Mouse (Mus musculus) E14TG2a.4 (cell line): ENCODE results near the gene Dapk2.

Source experiments
- H3K27me3 ChIP-seq: 2 replicates; pipeline ENCODE4 v1.6.1; 2014; ENCODE audit warnings: low read length, control low read depth; ENCODE audit not compliant: insufficient read depth
- H3K36me3 ChIP-seq: 2 replicates; pipeline ENCODE4 v1.6.1; 2014; ENCODE audit warnings: low read length, control low read depth; ENCODE audit not compliant: insufficient read depth
- H3K4me1 ChIP-seq: replicated peaks from 2 replicates; pipeline ENCODE4 v1.6.1; 2014; ENCODE audit warnings: low read depth, low read length, control low read depth
- H3K4me3 ChIP-seq: replicated peaks from 2 replicates; pipeline ENCODE4 v1.5.1; 2014; ENCODE audit warnings: mild to moderate bottlenecking, low read length
- H3K9me3 ChIP-seq: 2 replicates; pipeline ENCODE4 v1.6.1; 2014; ENCODE audit warnings: low read length, control low read depth
- CTCF ChIP-seq: conservative IDR thresholded peaks from 2 replicates; pipeline ENCODE4 v1.5.1; 2014; ENCODE audit warnings: low read length
- NANOG ChIP-seq: IDR thresholded peaks from 2 replicates; pipeline ENCODE4 v1.6.1; 2014; ENCODE audit warnings: borderline replicate concordance, low read length, mixed read lengths
- POU5F1 ChIP-seq: IDR thresholded peaks from 2 replicates; pipeline ENCODE4 v1.6.1; 2014; ENCODE audit warnings: low read length, borderline replicate concordance

The Dapk2 gene

GRCm38 (mm10) chr9:66237742-66238141 lies 79.7 kb downstream of the Dapk2 start:
- Histone ChIP-seq H3K9me3 (no peaks in the 10 kb centered on the region), H3K4me1 (peaks cover 12% of the 10 kb centered on the region), H3K27me3 (no peaks in the 10 kb centered on the region), H3K4me3 (no peak overlapping the region), H3K36me3 (no peaks in the 10 kb centered on the region)
- TF ChIP-seq CTCF (no peak), NANOG (no peak), POU5F1 (no peak)

- H3K36me3 ChIP-seq = no peaks in the 10 kb centered on the region
- peaks cover 12% of the 10 kb centered on the region for H3K4me1 ChIP-seq
- TF ChIP-seq CTCF (no peak), POU5F1 (no peak), NANOG (no peak)
- no peak overlapping the region for H3K4me3 ChIP-seq
- no peaks in the 10 kb centered on the region for H3K27me3 ChIP-seq
- H3K9me3 ChIP-seq = no peaks in the 10 kb centered on the region
These were observed 81.2 kb downstream of the Dapk2 start for GRCm38 (mm10) chr9:66239173-66239572.

GRCm38 (mm10) chr9:66239691-66240090 lies 81.7 kb downstream of the Dapk2 start:
- H3K36me3 ChIP-seq = no peaks in the 10 kb centered on the region
- no peaks in the 10 kb centered on the region for H3K27me3 ChIP-seq
- H3K9me3 ChIP-seq = no peaks in the 10 kb centered on the region
- TF ChIP-seq POU5F1 = no peak
- no peak for TF ChIP-seq NANOG
- no peak overlapping the region for H3K4me3 ChIP-seq
- peaks cover 12% of the 10 kb centered on the region for H3K4me1 ChIP-seq

- H3K9me3 ChIP-seq = no peaks in the 10 kb centered on the region
- no peaks in the 10 kb centered on the region for H3K36me3 ChIP-seq
- H3K27me3 ChIP-seq = no peaks in the 10 kb centered on the region
- no peak for TF ChIP-seq POU5F1
- peaks cover 14% of the 10 kb centered on the region for H3K4me1 ChIP-seq
- no peak overlapping the region for H3K4me3 ChIP-seq
These were observed 82.5 kb downstream of the Dapk2 start for GRCm38 (mm10) chr9:66240493-66240892.

- H3K4me3 ChIP-seq = no peak overlapping the region
- no peaks in the 10 kb centered on the region for H3K36me3 ChIP-seq
These were observed 83.0 kb downstream of the Dapk2 start for GRCm38 (mm10) chr9:66240991-66241390.

GRCm38 (mm10) chr9:66241722-66242121 lies 83.7 kb downstream of the Dapk2 start:
- no peaks in the 10 kb centered on the region for H3K36me3 ChIP-seq
- no peak overlapping the region for H3K4me3 ChIP-seq
- H3K27me3 ChIP-seq = no peaks in the 10 kb centered on the region
- TF ChIP-seq NANOG = no peak
- TF ChIP-seq POU5F1 = no peak
- no peak for TF ChIP-seq CTCF
- H3K9me3 ChIP-seq = no peaks in the 10 kb centered on the region
- H3K4me1 ChIP-seq = peaks cover 26% of the 10 kb centered on the region

More at GRCm38 (mm10) chr9:66240991-66241390, 83.0 kb downstream of the Dapk2 start:
- H3K4me1 ChIP-seq = peaks cover 19% of the 10 kb centered on the region
- no peaks in the 10 kb centered on the region for H3K27me3 ChIP-seq
- no peak for TF ChIP-seq NANOG
- TF ChIP-seq CTCF = peak; percentile 88
- no peaks in the 10 kb centered on the region for H3K9me3 ChIP-seq

GRCm38 (mm10) chr9:66243240-66243639 lies 85.2 kb downstream of the Dapk2 start:
- no peak for TF ChIP-seq CTCF
- TF ChIP-seq POU5F1 = no peak
- TF ChIP-seq NANOG = no peak

GRCm38 (mm10) chr9:66244079-66244478 lies 86.1 kb downstream of the Dapk2 start:
- Histone ChIP-seq H3K4me1 (peaks cover 26% of the 10 kb centered on the region), H3K9me3 (no peaks in the 10 kb centered on the region), H3K4me3 (no peak overlapping the region), H3K27me3 (no peaks in the 10 kb centered on the region), H3K36me3 (no peaks in the 10 kb centered on the region)
- TF ChIP-seq POU5F1 (no peak), NANOG (no peak), CTCF (no peak)

More at GRCm38 (mm10) chr9:66243240-66243639, 85.2 kb downstream of the Dapk2 start:
- H3K27me3 ChIP-seq = no peaks in the 10 kb centered on the region
- no peak overlapping the region for H3K4me3 ChIP-seq
- H3K36me3 ChIP-seq = no peaks in the 10 kb centered on the region
- no peaks in the 10 kb centered on the region for H3K9me3 ChIP-seq
- H3K4me1 ChIP-seq = peaks cover 26% of the 10 kb centered on the region

- peaks cover 17% of the 10 kb centered on the region for H3K4me1 ChIP-seq
- H3K36me3 ChIP-seq = no peaks in the 10 kb centered on the region
- TF ChIP-seq NANOG (no peak), POU5F1 (no peak), CTCF (no peak)
- H3K9me3 ChIP-seq = no peaks in the 10 kb centered on the region
- no peak overlapping the region for H3K4me3 ChIP-seq
- H3K27me3 ChIP-seq = no peaks in the 10 kb centered on the region
These were observed 87.7 kb downstream of the Dapk2 start for GRCm38 (mm10) chr9:66245707-66246106.
